Mouse (Mus musculus) CH12.LX (cell line): Measurements from ENCODE around the gene Rfx6.

Experiments
- BHLHE40 ChIP-seq: IDR thresholded peaks from 2 replicates; pipeline ENCODE4 v1.6.1; 2011; ENCODE audit warnings: mild to moderate bottlenecking, low read depth, low read length, improper control_type of control experiment
- CTCF ChIP-seq, 2 experiments: IDR thresholded peaks in 1 of 2; conservative IDR thresholded peaks in 1 of 2; 2 replicates each; pipeline ENCODE4 v1.5.1; 2011 to 2012; ENCODE audit warnings: low read depth in 2 of 2, low read length in 2 of 2, improper control_type of control experiment in 1 of 2, inconsistent platforms in 1 of 2, mild to moderate bottlenecking in 1 of 2, moderate library complexity in 1 of 2
- MAX ChIP-seq: IDR thresholded peaks from 2 replicates; pipeline ENCODE4 v1.6.1; 2011; ENCODE audit warnings: low read length, improper control_type of control experiment
- POLR2A ChIP-seq: IDR thresholded peaks from 2 replicates; pipeline ENCODE4 v1.6.1; 2011; ENCODE audit warnings: low read depth, mild to moderate bottlenecking, improper control_type of control experiment, low read length
- RCOR1 ChIP-seq: conservative IDR thresholded peaks from 2 replicates; pipeline ENCODE4 v1.6.1; 2012; ENCODE audit warnings: low read depth, mild to moderate bottlenecking, inconsistent platforms, low read length, improper control_type of control experiment
- SMC3 ChIP-seq: IDR thresholded peaks from 2 replicates; pipeline ENCODE4 v1.6.1; 2011; ENCODE audit warnings: low read depth, low read length, improper control_type of control experiment
- TBP ChIP-seq: conservative IDR thresholded peaks from 2 replicates; pipeline ENCODE4 v1.6.1; 2011; ENCODE audit warnings: low read depth, low read length, improper control_type of control experiment
- TCF12 ChIP-seq: IDR thresholded peaks from 2 replicates; pipeline ENCODE4 v1.6.1; 2014; ENCODE audit warnings: low read depth, mild to moderate bottlenecking, inconsistent platforms, low read length, improper control_type of control experiment
- ZKSCAN1 ChIP-seq: IDR thresholded peaks from 2 replicates; pipeline ENCODE4 v1.6.1; 2012; ENCODE audit warnings: low read depth, inconsistent platforms, low read length, improper control_type of control experiment, borderline replicate concordance
- ZNF384 ChIP-seq: IDR thresholded peaks from 2 replicates; pipeline ENCODE4 v1.6.1; 2012; ENCODE audit warnings: low read depth, low read length, improper control_type of control experiment, inconsistent platforms

GRCm38 (mm10) chr10:51779648-51780047 lies 102.1 kb downstream of the Rfx6 start:
- TF ChIP-seq CTCF (conservative IDR thresholded peaks at IDR 0.05 in 1 of 2, IDR thresholded peaks at IDR 0.05 in 1 of 2; ENCODE audit: low read depth in 2 of 2, low read length in 2 of 2) = peak in 1 of 2 experiments; percentile 52; a peak in 2 of 4 replicates
- TF ChIP-seq SMC3 = peak; percentile 36
- TF ChIP-seq ZNF384 = no peak
- TF ChIP-seq POLR2A = no peak
- TF ChIP-seq BHLHE40 = no peak
- TF ChIP-seq MAX = no peak
- TF ChIP-seq TCF12 = no peak
- no peak for TF ChIP-seq ZKSCAN1
- no peak for TF ChIP-seq RCOR1
- TF ChIP-seq TBP = no peak
